Mouse (Mus musculus): Measurements from ENCODE around the gene Gm38119. TPM values are rescaled to one million over a fixed set of nuclear protein-coding genes. Genes with fewer than 3 reads are reported as not detected.

The Gm38119 gene
- polyA plus RNA-seq, 1 experiment from 2014 or later, result not detected

Other genes starting within 250 kb of the Gm38119 start
- not detected in 2 replicates for gene Sprr4, start 238.6 kb downstream of the Gm38119 start, polyA plus RNA-seq (2016; fragmentation: Nextera tagmentation; extraction: Ambion mirVana)
- gene 2310046K23Rik, start 204.6 kb downstream of the Gm38119 start, polyA plus RNA-seq (2016; fragmentation: Nextera tagmentation; extraction: Ambion mirVana), result not detected in 2 replicates
- gene Ivl, start 165.4 kb downstream of the Gm38119 start, polyA plus RNA-seq (2016; fragmentation: Nextera tagmentation; extraction: Ambion mirVana), result not detected in 2 replicates
- gene Smcp, start 150.1 kb downstream of the Gm38119 start, polyA plus RNA-seq (2016; fragmentation: Nextera tagmentation; extraction: Ambion mirVana), result not detected in 2 replicates
- not detected in 2 replicates for gene 2210017I01Rik, start 131.6 kb downstream of the Gm38119 start, polyA plus RNA-seq (2016; fragmentation: Nextera tagmentation; extraction: Ambion mirVana)
- not detected in 2 replicates for gene Lce6a, start 117.4 kb downstream of the Gm38119 start, polyA plus RNA-seq (2016; fragmentation: Nextera tagmentation; extraction: Ambion mirVana)
- not detected in 2 replicates for gene Lce1a1, start 90.8 kb downstream of the Gm38119 start, polyA plus RNA-seq (2016; fragmentation: Nextera tagmentation; extraction: Ambion mirVana)
- gene Lce1b, start 82.2 kb downstream of the Gm38119 start, polyA plus RNA-seq (2016; fragmentation: Nextera tagmentation; extraction: Ambion mirVana), result not detected in 2 replicates
- not detected in 2 replicates for gene Lce1a2, start 68.8 kb downstream of the Gm38119 start, polyA plus RNA-seq (2016; fragmentation: Nextera tagmentation; extraction: Ambion mirVana)
- gene Lce1c, start 59.8 kb downstream of the Gm38119 start, polyA plus RNA-seq (2016; fragmentation: Nextera tagmentation; extraction: Ambion mirVana), result not detected in 2 replicates
- not detected in 2 replicates for gene Lce1d, start 51.9 kb downstream of the Gm38119 start, polyA plus RNA-seq (2016; fragmentation: Nextera tagmentation; extraction: Ambion mirVana)
- gene Lce1e, start 30.0 kb downstream of the Gm38119 start, polyA plus RNA-seq (2016; fragmentation: Nextera tagmentation; extraction: Ambion mirVana), result not detected in 2 replicates
- gene Lce1f, start 18.7 kb downstream of the Gm38119 start, polyA plus RNA-seq (2016; fragmentation: Nextera tagmentation; extraction: Ambion mirVana), result not detected in 2 replicates
- gene Lce1g, start 13.2 kb upstream of the Gm38119 start, polyA plus RNA-seq (2016; fragmentation: Nextera tagmentation; extraction: Ambion mirVana), result not detected in 2 replicates
- not detected in 2 replicates for gene Lce1h, start 26.0 kb upstream of the Gm38119 start, polyA plus RNA-seq (2016; fragmentation: Nextera tagmentation; extraction: Ambion mirVana)
- gene Lce1i, start 39.8 kb upstream of the Gm38119 start, polyA plus RNA-seq (2016; fragmentation: Nextera tagmentation; extraction: Ambion mirVana), result not detected in 2 replicates
- gene Lce1j, start 51.4 kb upstream of the Gm38119 start, polyA plus RNA-seq (2016; fragmentation: Nextera tagmentation; extraction: Ambion mirVana), result not detected in 2 replicates
- not detected in 2 replicates for gene Lce1k, start 68.8 kb upstream of the Gm38119 start, polyA plus RNA-seq (2016; fragmentation: Nextera tagmentation; extraction: Ambion mirVana)
- gene Kprp, start 88.2 kb upstream of the Gm38119 start, polyA plus RNA-seq (2016; fragmentation: Nextera tagmentation; extraction: Ambion mirVana), result not detected in 2 replicates
- gene Lce1l, start 112.2 kb upstream of the Gm38119 start, polyA plus RNA-seq (2016; fragmentation: Nextera tagmentation; extraction: Ambion mirVana), result not detected in 2 replicates
- not detected in 2 replicates for gene 2310050C09Rik, start 131.1 kb upstream of the Gm38119 start, polyA plus RNA-seq (2016; fragmentation: Nextera tagmentation; extraction: Ambion mirVana)
- gene Lce3a, start 187.1 kb upstream of the Gm38119 start, polyA plus RNA-seq (2016; fragmentation: Nextera tagmentation; extraction: Ambion mirVana), result not detected in 2 replicates
- not detected in 2 replicates for gene Lce3b, start 193.9 kb upstream of the Gm38119 start, polyA plus RNA-seq (2016; fragmentation: Nextera tagmentation; extraction: Ambion mirVana)
- gene Lce3c, start 205.4 kb upstream of the Gm38119 start, polyA plus RNA-seq (2016; fragmentation: Nextera tagmentation; extraction: Ambion mirVana), result not detected in 2 replicates
- gene Lce3d, start 218.3 kb upstream of the Gm38119 start, polyA plus RNA-seq (2016; fragmentation: Nextera tagmentation; extraction: Ambion mirVana), result not detected in 2 replicates
- gene Lce3e, start 228.0 kb upstream of the Gm38119 start, polyA plus RNA-seq (2016; fragmentation: Nextera tagmentation; extraction: Ambion mirVana), result not detected in 2 replicates